Mouse (Mus musculus): ENCODE data around the gene Cst3. TPM values are rescaled to one million over a fixed set of nuclear protein-coding genes. Genes with fewer than 3 reads are reported as not detected.

Cst3 gene
- polyA plus RNA-seq, 2 experiments, result 106 to 165 TPM

GRCm38 (mm10) chr2:148838075-148838777 lies 37.3 kb downstream of the Cst3 start:
- Histone ChIP-seq H3K27ac (no peak overlapping the region), H3K27me3 (ENCODE audit: control insufficient read depth, insufficient read depth, low read length) (no peaks in the 10 kb centered on the region), H3K36me3 (replicated peaks; ENCODE audit: control insufficient read depth, insufficient read depth, low read depth) (no peaks in the 10 kb centered on the region), H3K4me3 (ENCODE audit: insufficient read depth in 1 of 2, low read depth in 2 of 2, low read length in 2 of 2) (no peak overlapping the region), H3K4me1 (replicated peaks; ENCODE audit: control insufficient read depth in 2 of 2, insufficient read depth in 2 of 2, low read length in 1 of 2) (no peaks in the 10 kb centered on the region), H3K9ac (replicated peaks) (no peak overlapping the region), H3K9me3 (ENCODE audit: control insufficient read depth, low read length) (no peaks in the 10 kb centered on the region), H3K4me2 (ENCODE audit: low read depth) (no peak overlapping the region)
- 59% methylated on average over 5 of the region's 5 CpGs for WGBS (ENCODE audit: insufficient replicate concordance)
- ATAC-seq (ENCODE audit: insufficient read depth), result no peak
- no peak for TF ChIP-seq EP300 (IDR thresholded peaks at IDR 0.05; ENCODE audit: low read depth)
- no peak for TF ChIP-seq CTCF (IDR thresholded peaks at IDR 0.05; ENCODE audit: low read depth)
- DNase-seq (ENCODE audit: low read depth in 3 of 3, low spot score in 3 of 3), result no peak

- DNase-seq (ENCODE audit: low read depth in 3 of 3, low spot score in 3 of 3) (no peak), ATAC-seq (ENCODE audit: insufficient read depth) (no peak)
- H3K36me3 ChIP-seq (replicated peaks; ENCODE audit: control insufficient read depth, insufficient read depth, low read depth), result no peaks in the 10 kb centered on the region
- no peak within 1 kb of the TSS for H3K4me3 ChIP-seq (ENCODE audit: insufficient read depth in 1 of 2, low read depth in 2 of 2, low read length in 2 of 2)
- TF ChIP-seq CTCF (IDR thresholded peaks at IDR 0.05; ENCODE audit: low read depth) (no peak), EP300 (IDR thresholded peaks at IDR 0.05; ENCODE audit: low read depth) (no peak)
- no peak within 1 kb of the TSS for H3K27ac ChIP-seq
- H3K9me3 ChIP-seq (ENCODE audit: control insufficient read depth, low read length), result no peaks in the 10 kb centered on the region
- WGBS (ENCODE audit: insufficient replicate concordance), result 34% methylated on average over 4 of the region's 4 CpGs
- H3K4me2 ChIP-seq (ENCODE audit: low read depth), result no peak within 1 kb of the TSS
- H3K4me1 ChIP-seq (replicated peaks; ENCODE audit: control insufficient read depth in 2 of 2, insufficient read depth in 2 of 2, low read length in 1 of 2), result no peaks in the 10 kb centered on the region
- no peaks in the 10 kb centered on the region for H3K27me3 ChIP-seq (ENCODE audit: control insufficient read depth, insufficient read depth, low read length)
- H3K9ac ChIP-seq (replicated peaks), result no peak within 1 kb of the TSS
Observed at GRCm38 (mm10) chr2:148834912-148835311, 40.6 kb downstream of the Cst3 start, which contains the start of gene Cst9. Gene Cst9, plus strand, starts transcription at chr2:148835147.

GRCm38 (mm10) chr2:148825986-148826385 lies 49.5 kb downstream of the Cst3 start:
- Histone ChIP-seq H3K36me3 (replicated peaks; ENCODE audit: control insufficient read depth, insufficient read depth, low read depth) (no peaks in the 10 kb centered on the region), H3K9ac (replicated peaks) (no peak overlapping the region), H3K27me3 (ENCODE audit: control insufficient read depth, insufficient read depth, low read length) (no peaks in the 10 kb centered on the region), H3K4me2 (ENCODE audit: low read depth) (no peak overlapping the region), H3K27ac (no peak overlapping the region), H3K4me1 (replicated peaks; ENCODE audit: control insufficient read depth in 2 of 2, insufficient read depth in 2 of 2, low read length in 1 of 2) (no peaks in the 10 kb centered on the region), H3K4me3 (ENCODE audit: insufficient read depth in 1 of 2, low read depth in 2 of 2, low read length in 2 of 2) (no peak overlapping the region), H3K9me3 (ENCODE audit: control insufficient read depth, low read length) (no peaks in the 10 kb centered on the region)
- no peak for TF ChIP-seq EP300 (IDR thresholded peaks at IDR 0.05; ENCODE audit: low read depth)
- TF ChIP-seq CTCF (IDR thresholded peaks at IDR 0.05; ENCODE audit: low read depth), result no peak
- WGBS (ENCODE audit: insufficient replicate concordance), result 52% methylated on average over 1 of the region's 1 CpGs
- no peak for ATAC-seq (ENCODE audit: insufficient read depth)
- DNase-seq (ENCODE audit: low read depth in 3 of 3, low spot score in 3 of 3), result no peak

Other genes with a start within 250 kb of the Cst3 start
- 34.8 and 43.9 TPM in 2 replicates for gene Nxt1, start 203.1 kb downstream of the Cst3 start, polyA plus RNA-seq (2012; rRNA removed)
- 61.9 and 63.6 TPM in 2 replicates for gene Nxt1, start 203.1 kb downstream of the Cst3 start, polyA plus RNA-seq (2014; fragmentation: Nextera tagmentation; extraction: Ambion mirVana)
- gene Gzf1, start 194.7 kb downstream of the Cst3 start, polyA plus RNA-seq (2012; rRNA removed), result 3.9 and 5.1 TPM in 2 replicates
- 7.4 and 7.9 TPM in 2 replicates for gene Gzf1, start 194.7 kb downstream of the Cst3 start, polyA plus RNA-seq (2014; fragmentation: Nextera tagmentation; extraction: Ambion mirVana)
- gene Napb, start 143.2 kb downstream of the Cst3 start, polyA plus RNA-seq (2012; rRNA removed), result 0.30 and 0.36 TPM in 2 replicates
- 0.09 and 0.14 TPM in 2 replicates for gene Napb, start 143.2 kb downstream of the Cst3 start, polyA plus RNA-seq (2014; fragmentation: Nextera tagmentation; extraction: Ambion mirVana)
- not detected in 2 replicates for gene Cstl1, start 125.3 kb downstream of the Cst3 start, polyA plus RNA-seq (2012; rRNA removed)
- gene Cstl1, start 125.3 kb downstream of the Cst3 start, polyA plus RNA-seq (2014; fragmentation: Nextera tagmentation; extraction: Ambion mirVana), result not detected in 2 replicates
- not detected in 2 replicates for gene Cst11, start 104.2 kb downstream of the Cst3 start, polyA plus RNA-seq (2012; rRNA removed)
- gene Cst11, start 104.2 kb downstream of the Cst3 start, polyA plus RNA-seq (2014; fragmentation: Nextera tagmentation; extraction: Ambion mirVana), result not detected in 2 replicates
- gene 8030411F24Rik, start 93.7 kb downstream of the Cst3 start, polyA plus RNA-seq (2012; rRNA removed), result not detected in 2 replicates
- gene 8030411F24Rik, start 93.7 kb downstream of the Cst3 start, polyA plus RNA-seq (2014; fragmentation: Nextera tagmentation; extraction: Ambion mirVana), result not detected in 2 replicates
- gene Cst12, start 86.3 kb downstream of the Cst3 start, polyA plus RNA-seq (2012; rRNA removed), result not detected in 2 replicates
- gene Cst12, start 86.3 kb downstream of the Cst3 start, polyA plus RNA-seq (2014; fragmentation: Nextera tagmentation; extraction: Ambion mirVana), result not detected in 2 replicates
- gene Cst8, start 76.9 kb downstream of the Cst3 start, polyA plus RNA-seq (2012; rRNA removed), result 0.10 TPM in 1 of 2 replicates, not detected in the other
- 0.27 TPM in 1 of 2 replicates, not detected in the other for gene Cst8, start 76.9 kb downstream of the Cst3 start, polyA plus RNA-seq (2014; fragmentation: Nextera tagmentation; extraction: Ambion mirVana)
- not detected in 2 replicates for gene Cst13, start 55.6 kb downstream of the Cst3 start, polyA plus RNA-seq (2012; rRNA removed)
- not detected in 2 replicates for gene Cst13, start 55.6 kb downstream of the Cst3 start, polyA plus RNA-seq (2014; fragmentation: Nextera tagmentation; extraction: Ambion mirVana)
- gene Cst9, start 40.5 kb downstream of the Cst3 start, polyA plus RNA-seq (2012; rRNA removed), result 0.09 and 0.11 TPM in 2 replicates
- 0.39 TPM in 1 of 2 replicates, not detected in the other for gene Cst9, start 40.5 kb downstream of the Cst3 start, polyA plus RNA-seq (2014; fragmentation: Nextera tagmentation; extraction: Ambion mirVana)
- not detected in 2 replicates for gene 9230104L09Rik, start 10.7 kb downstream of the Cst3 start, polyA plus RNA-seq (2012; rRNA removed)
- gene 9230104L09Rik, start 10.7 kb downstream of the Cst3 start, polyA plus RNA-seq (2014; fragmentation: Nextera tagmentation; extraction: Ambion mirVana), result not detected in 2 replicates
- not detected in 2 replicates for gene Gm1330, start 127.6 kb upstream of the Cst3 start, polyA plus RNA-seq (2012; rRNA removed)
- not detected in 2 replicates for gene Gm1330, start 127.6 kb upstream of the Cst3 start, polyA plus RNA-seq (2014; fragmentation: Nextera tagmentation; extraction: Ambion mirVana)
- not detected in 2 replicates for gene Gm10750, start 141.5 kb upstream of the Cst3 start, polyA plus RNA-seq (2012; rRNA removed)
- not detected in 2 replicates for gene Gm10750, start 141.5 kb upstream of the Cst3 start, polyA plus RNA-seq (2014; fragmentation: Nextera tagmentation; extraction: Ambion mirVana)

All from liver, embryonic 14.5 days (tissue).